Mouse (Mus musculus): ENCODE results near the gene A630076J17Rik. TPM values are rescaled to one million over a fixed set of nuclear protein-coding genes. Genes with fewer than 3 reads are reported as not detected.
A peak's percentile ranks its signal among the peaks of the same experiment; 100 is the strongest.

The A630076J17Rik gene
- polyA plus RNA-seq, 1 experiment from 2014 or later: not detected

GRCm38 (mm10) chr3:107238051-107238450 is 7.6 kb downstream of the A630076J17Rik start:
- 0 out of 2 replicates have a peak, but pooled peaks cover 6% of the 10 kb centered on the region for H3K4me1 ChIP-seq (ENCODE audit: control insufficient read depth, insufficient read depth, low read length)
- H3K4me3 ChIP-seq (replicated peaks; ENCODE audit: low read depth, low read length): no peak overlapping the region
- 30% methylated on average over 2 of the region's 2 CpGs for WGBS
- no peak for DNase-seq
- no peak overlapping the region for H3K27ac ChIP-seq (replicated peaks; ENCODE audit: low read depth, low read length)
- no peaks in the 10 kb centered on the region for H3K36me3 ChIP-seq (ENCODE audit: control insufficient read depth, insufficient read depth, low read length)
- ATAC-seq (ENCODE audit: low FRiP score, low TSS enrichment): no peak
- no peaks in the 10 kb centered on the region for H3K27me3 ChIP-seq (ENCODE audit: control insufficient read depth, insufficient read depth, low read length)
- no peak overlapping the region for H3K4me2 ChIP-seq (ENCODE audit: low read length)
- H3K9me3 ChIP-seq (ENCODE audit: control insufficient read depth, low read length): no peaks in the 10 kb centered on the region
- H3K9ac ChIP-seq (replicated peaks; ENCODE audit: low read length): no peak overlapping the region

GRCm38 (mm10) chr3:107238471-107238980 is 8.1 kb downstream of the A630076J17Rik start:
- Histone ChIP-seq H3K9me3 (ENCODE audit: control insufficient read depth, low read length) (no peaks in the 10 kb centered on the region), H3K4me1 (ENCODE audit: control insufficient read depth, insufficient read depth, low read length) (0 out of 2 replicates have a peak, but pooled peaks cover 6% of the 10 kb centered on the region), H3K9ac (replicated peaks; ENCODE audit: low read length) (no peak overlapping the region), H3K27ac (replicated peaks; ENCODE audit: low read depth, low read length) (no peak overlapping the region), H3K4me3 (replicated peaks; ENCODE audit: low read depth, low read length) (no peak overlapping the region), H3K27me3 (ENCODE audit: control insufficient read depth, insufficient read depth, low read length) (no peaks in the 10 kb centered on the region), H3K36me3 (ENCODE audit: control insufficient read depth, insufficient read depth, low read length) (no peaks in the 10 kb centered on the region), H3K4me2 (ENCODE audit: low read length) (no peak overlapping the region)
- 87% methylated on average over 8 of the region's 8 CpGs for WGBS
- ATAC-seq (ENCODE audit: low FRiP score, low TSS enrichment) (no peak; the same call in 1 of the 2 replicates), DNase-seq (no peak)

GRCm38 (mm10) chr3:107239607-107240006 is 9.2 kb downstream of the A630076J17Rik start, which contains the start of gene Prok1:
Gene Prok1 (minus strand): TSS chr3:107239707.
- DNase-seq (no peak), ATAC-seq (ENCODE audit: low FRiP score, low TSS enrichment) (no peak)
- H3K4me1 ChIP-seq (ENCODE audit: control insufficient read depth, insufficient read depth, low read length): 0 out of 2 replicates have a peak, but pooled peaks cover 6% of the 10 kb centered on the region
- H3K36me3 ChIP-seq (ENCODE audit: control insufficient read depth, insufficient read depth, low read length): no peaks in the 10 kb centered on the region
- H3K9me3 ChIP-seq (ENCODE audit: control insufficient read depth, low read length): no peaks in the 10 kb centered on the region
- H3K4me3 ChIP-seq (replicated peaks; ENCODE audit: low read depth, low read length): no peak within 1 kb of the TSS
- no peak within 1 kb of the TSS for H3K9ac ChIP-seq (replicated peaks; ENCODE audit: low read length)
- H3K27me3 ChIP-seq (ENCODE audit: control insufficient read depth, insufficient read depth, low read length): no peaks in the 10 kb centered on the region
- no peak within 1 kb of the TSS for H3K27ac ChIP-seq (replicated peaks; ENCODE audit: low read depth, low read length)
- WGBS: 88% methylated on average over 9 of the region's 9 CpGs
- no peak within 1 kb of the TSS for H3K4me2 ChIP-seq (ENCODE audit: low read length)

GRCm38 (mm10) chr3:107241389-107242094 is 11.1 kb downstream of the A630076J17Rik start:
- Histone ChIP-seq H3K4me3 (replicated peaks; ENCODE audit: low read depth, low read length) (no peak overlapping the region), H3K27ac (replicated peaks; ENCODE audit: low read depth, low read length) (no peak overlapping the region), H3K9ac (replicated peaks; ENCODE audit: low read length) (no peak overlapping the region), H3K36me3 (ENCODE audit: control insufficient read depth, insufficient read depth, low read length) (no peaks in the 10 kb centered on the region), H3K4me2 (ENCODE audit: low read length) (0 out of 2 replicates have a peak overlapping the region, but pooled peaks have one; percentile 7), H3K4me1 (ENCODE audit: control insufficient read depth, insufficient read depth, low read length) (0 out of 2 replicates have a peak, but pooled peaks cover 6% of the 10 kb centered on the region), H3K27me3 (ENCODE audit: control insufficient read depth, insufficient read depth, low read length) (no peaks in the 10 kb centered on the region), H3K9me3 (ENCODE audit: control insufficient read depth, low read length) (no peaks in the 10 kb centered on the region)
- DNase-seq: peak; percentile 46
- no peak for ATAC-seq (ENCODE audit: low FRiP score, low TSS enrichment)
- WGBS: 25% methylated on average over 14 of the region's 14 CpGs

- no peak overlapping the region for H3K4me2 ChIP-seq (ENCODE audit: low read length)
- DNase-seq (no peak), ATAC-seq (ENCODE audit: low FRiP score, low TSS enrichment) (no peak)
- no peaks in the 10 kb centered on the region for H3K9me3 ChIP-seq (ENCODE audit: control insufficient read depth, low read length)
- H3K27ac ChIP-seq (replicated peaks; ENCODE audit: low read depth, low read length): no peak overlapping the region
- no peaks in the 10 kb centered on the region for H3K36me3 ChIP-seq (ENCODE audit: control insufficient read depth, insufficient read depth, low read length)
- no peak overlapping the region for H3K9ac ChIP-seq (replicated peaks; ENCODE audit: low read length)
- H3K4me1 ChIP-seq (ENCODE audit: control insufficient read depth, insufficient read depth, low read length): 0 out of 2 replicates have a peak, but pooled peaks cover 1% of the 10 kb centered on the region
- 82% methylated on average over 6 of the region's 6 CpGs for WGBS
- no peak overlapping the region for H3K4me3 ChIP-seq (replicated peaks; ENCODE audit: low read depth, low read length)
- no peaks in the 10 kb centered on the region for H3K27me3 ChIP-seq (ENCODE audit: control insufficient read depth, insufficient read depth, low read length)
Observed at GRCm38 (mm10) chr3:107246876-107247275, 16.5 kb downstream of the A630076J17Rik start.

GRCm38 (mm10) chr3:107249042-107249441 is 18.6 kb downstream of the A630076J17Rik start:
- H3K4me1 ChIP-seq (ENCODE audit: control insufficient read depth, insufficient read depth, low read length): no peaks in the 10 kb centered on the region
- no peak overlapping the region for H3K27ac ChIP-seq (replicated peaks; ENCODE audit: low read depth, low read length)
- no peak overlapping the region for H3K4me2 ChIP-seq (ENCODE audit: low read length)
- H3K4me3 ChIP-seq (replicated peaks; ENCODE audit: low read depth, low read length): no peak overlapping the region
- no peaks in the 10 kb centered on the region for H3K27me3 ChIP-seq (ENCODE audit: control insufficient read depth, insufficient read depth, low read length)
- H3K9ac ChIP-seq (replicated peaks; ENCODE audit: low read length): no peak overlapping the region
- WGBS: 70% methylated on average over 3 of the region's 3 CpGs
- DNase-seq (no peak), ATAC-seq (ENCODE audit: low FRiP score, low TSS enrichment) (no peak)
- H3K9me3 ChIP-seq (ENCODE audit: control insufficient read depth, low read length): no peaks in the 10 kb centered on the region
- no peaks in the 10 kb centered on the region for H3K36me3 ChIP-seq (ENCODE audit: control insufficient read depth, insufficient read depth, low read length)

- Histone ChIP-seq H3K4me1 (ENCODE audit: control insufficient read depth, insufficient read depth, low read length) (no peaks in the 10 kb centered on the region), H3K36me3 (ENCODE audit: control insufficient read depth, insufficient read depth, low read length) (no peaks in the 10 kb centered on the region), H3K4me3 (replicated peaks; ENCODE audit: low read depth, low read length) (no peak overlapping the region), H3K9ac (replicated peaks; ENCODE audit: low read length) (no peak overlapping the region), H3K27me3 (ENCODE audit: control insufficient read depth, insufficient read depth, low read length) (no peaks in the 10 kb centered on the region), H3K4me2 (ENCODE audit: low read length) (no peak overlapping the region), H3K27ac (replicated peaks; ENCODE audit: low read depth, low read length) (no peak overlapping the region), H3K9me3 (ENCODE audit: control insufficient read depth, low read length) (no peaks in the 10 kb centered on the region)
- WGBS: 74% methylated on average over 2 of the region's 2 CpGs
- no peak for DNase-seq
- no peak for ATAC-seq (ENCODE audit: low FRiP score, low TSS enrichment)
Observed at GRCm38 (mm10) chr3:107250320-107250719, 19.9 kb downstream of the A630076J17Rik start.

- no peaks in the 10 kb centered on the region for H3K4me1 ChIP-seq (ENCODE audit: control insufficient read depth, insufficient read depth, low read length)
- no peak for ATAC-seq (ENCODE audit: low FRiP score, low TSS enrichment)
- H3K4me2 ChIP-seq (ENCODE audit: low read length): no peak overlapping the region
- no peaks in the 10 kb centered on the region for H3K36me3 ChIP-seq (ENCODE audit: control insufficient read depth, insufficient read depth, low read length)
- H3K27me3 ChIP-seq (ENCODE audit: control insufficient read depth, insufficient read depth, low read length): no peaks in the 10 kb centered on the region
- H3K9ac ChIP-seq (replicated peaks; ENCODE audit: low read length): no peak overlapping the region
- no peak for DNase-seq
- no peak overlapping the region for H3K4me3 ChIP-seq (replicated peaks; ENCODE audit: low read depth, low read length)
- 82% methylated on average over 4 of the region's 4 CpGs for WGBS
- no peaks in the 10 kb centered on the region for H3K9me3 ChIP-seq (ENCODE audit: control insufficient read depth, low read length)
- no peak overlapping the region for H3K27ac ChIP-seq (replicated peaks; ENCODE audit: low read depth, low read length)
Observed at GRCm38 (mm10) chr3:107252035-107252434, 21.6 kb downstream of the A630076J17Rik start.

- Histone ChIP-seq H3K27ac (replicated peaks; ENCODE audit: low read depth, low read length) (no peak overlapping the region), H3K27me3 (ENCODE audit: control insufficient read depth, insufficient read depth, low read length) (no peaks in the 10 kb centered on the region), H3K4me3 (replicated peaks; ENCODE audit: low read depth, low read length) (no peak overlapping the region), H3K4me2 (ENCODE audit: low read length) (no peak overlapping the region), H3K36me3 (ENCODE audit: control insufficient read depth, insufficient read depth, low read length) (no peaks in the 10 kb centered on the region), H3K9me3 (ENCODE audit: control insufficient read depth, low read length) (no peaks in the 10 kb centered on the region), H3K9ac (replicated peaks; ENCODE audit: low read length) (no peak overlapping the region), H3K4me1 (ENCODE audit: control insufficient read depth, insufficient read depth, low read length) (no peaks in the 10 kb centered on the region)
- 87% methylated on average over 5 of the region's 5 CpGs for WGBS
- DNase-seq (no peak), ATAC-seq (ENCODE audit: low FRiP score, low TSS enrichment) (no peak)
Observed at GRCm38 (mm10) chr3:107253925-107254324, 23.5 kb downstream of the A630076J17Rik start.
